Mouse (Mus musculus) embryonic facial prominence, embryonic 14.5 days (tissue): ENCODE data around the gene Ttll1. TPM values are rescaled to one million over a fixed set of nuclear protein-coding genes. Genes with fewer than 3 reads are reported as not detected.
A peak's percentile ranks its signal among the peaks of the same experiment; 100 is the strongest.

Experiments
- ATAC-seq: fragments of 200-750 bp; cut with Nextera tagmentation; 2 replicates; pipeline ENCODE4 v1.8.0; 2017; ENCODE audit warnings: low read depth, moderate number of reproducible peaks, moderate TSS enrichment
- DNase-seq: peaks from one replicate; pipeline ENCODE4 v3.0.0-alpha.2; 2015; ENCODE audit warnings: low spot score
- H3K27ac ChIP-seq: fragments of 300-500 bp; sonication (generic); replicated peaks from 2 replicates; pipeline ENCODE4 v1.5.1; 2014; ENCODE audit warnings: low read depth, mild to moderate bottlenecking, low read length, moderate library complexity
- H3K27me3 ChIP-seq: fragments of 300-500 bp; sonication (generic); replicated peaks from 2 replicates; pipeline ENCODE4 v1.6.1; 2014; ENCODE audit warnings: low read length; ENCODE audit not compliant: control insufficient read depth, insufficient read depth
- H3K36me3 ChIP-seq: fragments of 300-500 bp; sonication (generic); 2 replicates; pipeline ENCODE4 v1.6.1; 2014; ENCODE audit warnings: low read length, mixed read lengths; ENCODE audit not compliant: control insufficient read depth, insufficient read depth
- H3K4me1 ChIP-seq: fragments of 300-500 bp; sonication (generic); 2 replicates; pipeline ENCODE4 v1.6.1; 2014; ENCODE audit warnings: antibody characterized with exemption, low read length; ENCODE audit not compliant: control insufficient read depth, insufficient read depth
- H3K4me2 ChIP-seq: fragments of 300-500 bp; sonication (generic); 2 replicates; pipeline ENCODE4 v1.6.1; 2014; ENCODE audit warnings: low read depth, mild to moderate bottlenecking, low read length, moderate library complexity, mixed read lengths
- H3K4me3 ChIP-seq: fragments of 300-500 bp; sonication (generic); 2 replicates; pipeline ENCODE4 v1.5.1; 2014; ENCODE audit warnings: low read depth, mild to moderate bottlenecking, low read length
- H3K9ac ChIP-seq: fragments of 300-500 bp; sonication (generic); 2 replicates; pipeline ENCODE4 v1.6.1; 2014; ENCODE audit warnings: low read depth, mild to moderate bottlenecking, low read length, moderate library complexity, mixed read lengths
- H3K9me3 ChIP-seq: fragments of 300-500 bp; sonication (generic); 2 replicates; pipeline ENCODE4 v1.6.1; 2016; ENCODE audit warnings: low read length; ENCODE audit not compliant: control insufficient read depth
- WGBS: fragments of 180-500 bp; shearing (Covaris S2); extraction: QIAGEN DNeasy Blood & Tissue Kit; methylation state at CpG from one replicate; pipeline ENCODE4 v1.1.7; 2014; 5-methylcytosine and 5-hydroxymethylcytosine counted together
- polyA plus RNA-seq: library from polyadenylated mRNA; unstranded; fragments of >200 nt; fragmentation: Nextera tagmentation; extraction: Ambion mirVana; gene quantifications from 2 replicates; pipeline ENCODE4 v1.2.1, GENCODE M21; 2014

The Ttll1 gene
- polyA plus RNA-seq, 1 experiment from 2014 or later, result 9.4 TPM

GRCm38 (mm10) chr15:83473251-83473650 lies 37.4 kb downstream of the Ttll1 start:
- ATAC-seq (no peak), DNase-seq (no peak)
- H3K9ac ChIP-seq, result no peak overlapping the region
- no peak overlapping the region for H3K27ac ChIP-seq
- no peak overlapping the region for H3K4me3 ChIP-seq
- no peak overlapping the region for H3K4me2 ChIP-seq
- H3K4me1 ChIP-seq, result peaks cover 14% of the 10 kb centered on the region
- H3K27me3 ChIP-seq, result no peaks in the 10 kb centered on the region
- 89% methylated on average over 1 of the region's 1 CpGs for WGBS
- H3K9me3 ChIP-seq, result no peaks in the 10 kb centered on the region
- H3K36me3 ChIP-seq, result no peaks in the 10 kb centered on the region

GRCm38 (mm10) chr15:83471476-83471875 lies 39.2 kb downstream of the Ttll1 start:
- DNase-seq (peak; percentile 62), ATAC-seq (peak; percentile 39; the same call in 1 of the 2 replicates)
- H3K9me3 ChIP-seq, result no peaks in the 10 kb centered on the region
- H3K9ac ChIP-seq, result no peak overlapping the region
- no peak overlapping the region for H3K27ac ChIP-seq
- no peak overlapping the region for H3K4me2 ChIP-seq
- H3K4me1 ChIP-seq, result peaks cover 14% of the 10 kb centered on the region
- 65% methylated on average over 6 of the region's 7 CpGs for WGBS
- no peaks in the 10 kb centered on the region for H3K36me3 ChIP-seq
- no peaks in the 10 kb centered on the region for H3K27me3 ChIP-seq
- no peak overlapping the region for H3K4me3 ChIP-seq

- 86% methylated on average over 8 of the region's 8 CpGs for WGBS
- ATAC-seq, result no peak
- DNase-seq, result no peak
Observed at GRCm38 (mm10) chr15:83470443-83470842, 40.2 kb downstream of the Ttll1 start.

GRCm38 (mm10) chr15:83469279-83469821 lies 41.3 kb downstream of the Ttll1 start:
- no peaks in the 10 kb centered on the region for H3K9me3 ChIP-seq
- 70% methylated on average over 6 of the region's 6 CpGs for WGBS
- H3K4me3 ChIP-seq, result no peak overlapping the region
- H3K4me1 ChIP-seq, result peaks cover 9% of the 10 kb centered on the region
- no peak overlapping the region for H3K27ac ChIP-seq
- H3K4me2 ChIP-seq, result no peak overlapping the region
- ATAC-seq (no peak), DNase-seq (peak; percentile 57)
- no peak overlapping the region for H3K9ac ChIP-seq
- no peaks in the 10 kb centered on the region for H3K27me3 ChIP-seq
- no peaks in the 10 kb centered on the region for H3K36me3 ChIP-seq

More at GRCm38 (mm10) chr15:83470443-83470842, 40.2 kb downstream of the Ttll1 start:
- Histone ChIP-seq H3K36me3 (no peaks in the 10 kb centered on the region), H3K4me2 (no peak overlapping the region), H3K9ac (no peak overlapping the region), H3K27me3 (no peaks in the 10 kb centered on the region), H3K9me3 (no peaks in the 10 kb centered on the region), H3K4me3 (no peak overlapping the region), H3K4me1 (peaks cover 14% of the 10 kb centered on the region), H3K27ac (no peak overlapping the region)

- no peak overlapping the region for H3K4me3 ChIP-seq
- H3K27me3 ChIP-seq, result no peaks in the 10 kb centered on the region
- 85% methylated on average over 9 of the region's 9 CpGs for WGBS
- no peaks in the 10 kb centered on the region for H3K36me3 ChIP-seq
- no peak overlapping the region for H3K9ac ChIP-seq
- 0 out of 2 replicates have a peak, but pooled peaks cover 4% of the 10 kb centered on the region for H3K4me1 ChIP-seq
- H3K9me3 ChIP-seq, result no peaks in the 10 kb centered on the region
- ATAC-seq (no peak), DNase-seq (no peak)
- no peak overlapping the region for H3K4me2 ChIP-seq
- H3K27ac ChIP-seq, result no peak overlapping the region
Observed at GRCm38 (mm10) chr15:83467232-83467966, 43.3 kb downstream of the Ttll1 start.

GRCm38 (mm10) chr15:83466331-83466730 lies 44.4 kb downstream of the Ttll1 start:
- H3K4me3 ChIP-seq, result no peak overlapping the region
- no peaks in the 10 kb centered on the region for H3K36me3 ChIP-seq
- no peak overlapping the region for H3K4me2 ChIP-seq
- ATAC-seq (no peak), DNase-seq (no peak)
- 66% methylated on average over 4 of the region's 4 CpGs for WGBS
- H3K27me3 ChIP-seq, result no peaks in the 10 kb centered on the region
- no peaks in the 10 kb centered on the region for H3K9me3 ChIP-seq
- H3K9ac ChIP-seq, result no peak overlapping the region
- H3K27ac ChIP-seq, result no peak overlapping the region
- 0 out of 2 replicates have a peak, but pooled peaks cover 4% of the 10 kb centered on the region for H3K4me1 ChIP-seq

GRCm38 (mm10) chr15:83464905-83465650 lies 45.6 kb downstream of the Ttll1 start:
- Histone ChIP-seq H3K27me3 (no peaks in the 10 kb centered on the region), H3K27ac (peak overlapping the region; percentile 31; the same call in 1 of the 2 replicates), H3K9ac (no peak overlapping the region), H3K36me3 (no peaks in the 10 kb centered on the region), H3K9me3 (no peaks in the 10 kb centered on the region), H3K4me2 (peak overlapping the region; percentile 73), H3K4me1 (0 out of 2 replicates have a peak, but pooled peaks cover 4% of the 10 kb centered on the region), H3K4me3 (peak overlapping the region; percentile 65)
- DNase-seq, result no peak
- ATAC-seq, result peak; percentile 1; the same call in 1 of the 2 replicates
- WGBS, result 75% methylated on average over 19 of the region's 19 CpGs

GRCm38 (mm10) chr15:83464083-83464904 lies 46.4 kb downstream of the Ttll1 start, which contains the start of gene Pacsin2:
TSS of gene Pacsin2 (minus strand) at chr15:83464606.
- Histone ChIP-seq H3K36me3 (no peaks in the 10 kb centered on the region), H3K9me3 (no peaks in the 10 kb centered on the region), H3K27me3 (no peaks in the 10 kb centered on the region), H3K4me2 (peak within 1 kb of the TSS; percentile 73), H3K9ac (peak within 1 kb of the TSS; percentile 76), H3K4me3 (peak within 1 kb of the TSS; percentile 65), H3K27ac (peak within 1 kb of the TSS; percentile 65), H3K4me1 (0 out of 2 replicates have a peak, but pooled peaks cover 4% of the 10 kb centered on the region)
- 0% methylated on average over 15 of the region's 88 CpGs for WGBS
- DNase-seq (peak; percentile 99), ATAC-seq (peak; percentile 99)
